ENCODE assay signal across 38 mouse cellular contexts in the genomic region with DNA sequence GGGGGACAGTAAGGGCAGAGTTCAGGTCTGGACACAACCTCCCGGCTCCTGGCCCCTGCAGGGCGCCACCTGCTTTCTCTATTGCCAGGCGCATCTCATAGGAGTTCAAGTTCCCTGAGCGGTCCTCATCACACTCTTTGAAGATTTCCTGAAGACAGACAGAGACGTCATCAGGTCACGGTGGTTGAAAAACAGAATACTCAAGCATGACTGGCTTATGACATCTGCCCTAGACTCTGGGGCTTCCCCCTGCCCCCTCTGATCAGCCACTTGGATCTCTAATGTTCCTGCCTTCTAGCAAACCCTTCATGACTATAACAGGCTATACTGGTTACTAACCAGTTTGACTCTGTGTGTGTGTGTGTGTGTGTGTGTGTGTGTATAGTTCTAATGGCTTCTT. TPM values are rescaled to one million over a fixed set of nuclear protein-coding genes. Genes with fewer than 3 reads are reported as not detected.
DNase-seq lines count a peak whose midpoint lies in the region; ATAC-seq and TF ChIP-seq lines count a peak whose summit lies in the region.
"Had no signal": no experiment of that assay in that cellular context is flagged by ENCODE, and none has a peak within 500 bp of the region (broad histone marks: within the 10 kb centered on the region; RNA-seq: fewer than 3 reads in every experiment).

No protein-coding gene starts in this region.

- H3K27ac ChIP-seq in intestine, postnatal 0 days (ENCODE audit: low read depth, low read length): no peak overlapping the region
- H3K27ac ChIP-seq in intestine, embryonic 16.5 days (ENCODE audit: low read length): no peak overlapping the region
- H3K27ac ChIP-seq in CH12.LX (ENCODE audit: insufficient read depth, low read depth): no peak overlapping the region
- H3K27ac ChIP-seq in heart, embryonic 12.5 days (ENCODE audit: poor library complexity, severe bottlenecking): no peak overlapping the region
- H3K27ac ChIP-seq: forebrain, embryonic 13.5 days; heart, adult 2 months; heart, embryonic 13.5 days; hindbrain, embryonic 14.5 days; kidney, postnatal 0 days; limb, embryonic 10.5 days; limb, embryonic 15.5 days; liver, embryonic 14.5 days; stomach, embryonic 15.5 days had no signal

- 0 out of 2 replicates have a peak, but pooled peaks have one; percentile 1 for TF ChIP-seq CTCF in intestine, postnatal 0 days (IDR thresholded peaks at IDR 0.05; ENCODE audit: low read depth)
- TF ChIP-seq CTCF in CH12.LX (conservative IDR thresholded peaks at IDR 0.05 in 1 of 2, IDR thresholded peaks at IDR 0.05 in 1 of 2; ENCODE audit: low read depth in 2 of 2, low read length in 2 of 2): peak in 1 of 2 experiments; percentile 32; a peak in 2 of 4 replicates

- no peaks in the 10 kb centered on the region for H3K79me2 ChIP-seq in CH12.LX (replicated peaks; ENCODE audit: control insufficient read depth, extremely low read depth, insufficient read depth, poor library complexity, severe bottlenecking)

- no peaks in the 10 kb centered on the region for H3K27me3 ChIP-seq in intestine, postnatal 0 days (replicated peaks; ENCODE audit: control insufficient read depth, insufficient read depth, low read length)
- H3K27me3 ChIP-seq in intestine, embryonic 16.5 days (replicated peaks; ENCODE audit: control insufficient read depth, insufficient read depth, low read length): no peaks in the 10 kb centered on the region
- H3K27me3 ChIP-seq in CH12.LX (replicated peaks): no peaks in the 10 kb centered on the region
- no peaks in the 10 kb centered on the region for H3K27me3 ChIP-seq in heart, embryonic 12.5 days (replicated peaks)
- H3K27me3 ChIP-seq: limb, embryonic 15.5 days; stomach, embryonic 15.5 days had no signal

- peak; percentile 49 for DNase-seq in A20 (ENCODE audit: low read depth, low spot score)
- peak; percentile 89 for DNase-seq in CH12.LX (ENCODE audit: extremely low read depth)
- peak; percentile 41 for DNase-seq in naive thymus-derived CD4-positive, alpha-beta T cell, adult 2 months (ENCODE audit: low read depth)
- no peak for DNase-seq in gastrocnemius, postnatal 14 days
- DNase-seq: adrenal gland, postnatal 14 days; cerebellum, adult 11 months; cerebellum, adult 9-10 months; cerebellum, postnatal 36 days; heart, adult 2 months; heart, postnatal 10 days; kidney, adult 8-10 months; kidney, postnatal 4 days; layer of hippocampus, postnatal 36 days; lung, embryonic 14.5 days; lung, postnatal 36 days; retina, postnatal 1 day; right cerebral cortex, postnatal 25 days; thymus, postnatal 25 days had no signal

- H3K36me3 ChIP-seq in intestine, postnatal 0 days (ENCODE audit: control insufficient read depth, insufficient read depth): no peaks in the 10 kb centered on the region
- H3K36me3 ChIP-seq in intestine, embryonic 16.5 days (ENCODE audit: control insufficient read depth, insufficient read depth, low read length): no peaks in the 10 kb centered on the region
- H3K36me3 ChIP-seq in CH12.LX (replicated peaks in 1 of 2; ENCODE audit: control insufficient read depth in 1 of 2, insufficient read depth in 1 of 2, low read length in 1 of 2): no peaks in the 10 kb centered on the region
- no peaks in the 10 kb centered on the region for H3K36me3 ChIP-seq in heart, embryonic 12.5 days
- H3K36me3 ChIP-seq: G1E; heart, embryonic 13.5 days; limb, embryonic 10.5 days; limb, embryonic 15.5 days; stomach, embryonic 15.5 days had no signal

- TF ChIP-seq RAD21 in CH12.LX (IDR thresholded peaks at IDR 0.05; ENCODE audit: low read depth, low read length): no peak

- no peak overlapping the region for H3K4me3 ChIP-seq in intestine, postnatal 0 days (ENCODE audit: low read depth, low read length)
- no peak overlapping the region for H3K4me3 ChIP-seq in intestine, embryonic 16.5 days (ENCODE audit: low read length)
- peak overlapping the region in 1 of 3 experiments; percentile 10 for H3K4me3 ChIP-seq in CH12.LX (replicated peaks in 1 of 3; ENCODE audit: low read depth in 2 of 3, low read length in 2 of 3, poor library complexity in 1 of 3)
- no peak overlapping the region for H3K4me3 ChIP-seq in heart, embryonic 12.5 days
- H3K4me3 ChIP-seq: forebrain, embryonic 13.5 days; heart, adult 2 months; heart, embryonic 13.5 days; limb, embryonic 10.5 days; limb, embryonic 15.5 days; myocyte; stomach, embryonic 15.5 days had no signal

- WGBS in intestine, postnatal 0 days: 62% methylated on average over 6 of the region's 6 CpGs
- WGBS in intestine, embryonic 16.5 days: 79% methylated on average over 6 of the region's 6 CpGs
- 81% methylated on average over 6 of the region's 6 CpGs for WGBS in heart, embryonic 12.5 days

- TF ChIP-seq POLR2A in CH12.LX (IDR thresholded peaks at IDR 0.05; ENCODE audit: low read depth, low read length): no peak

- H3K4me2 ChIP-seq in intestine, postnatal 0 days (replicated peaks; ENCODE audit: low read depth): no peak overlapping the region
- H3K4me2 ChIP-seq in intestine, embryonic 16.5 days (ENCODE audit: low read depth, low read length): no peak overlapping the region
- peak overlapping the region; percentile 61 for H3K4me2 ChIP-seq in CH12.LX (ENCODE audit: insufficient read depth, low read depth, poor library complexity, severe bottlenecking)
- no peak overlapping the region for H3K4me2 ChIP-seq in heart, embryonic 12.5 days
- H3K4me2 ChIP-seq: forebrain, embryonic 13.5 days; heart, embryonic 13.5 days; hindbrain, embryonic 14.5 days; limb, embryonic 15.5 days; lung, embryonic 14.5 days; midbrain, embryonic 11.5 days; stomach, embryonic 15.5 days had no signal

- 0 out of 2 replicates have a peak, but pooled peaks have one; percentile 15 for TF ChIP-seq EP300 in CH12.LX (IDR thresholded peaks at IDR 0.05; ENCODE audit: low read length)

- no peak; the same call in 1 of the 2 replicates for ATAC-seq in intestine, postnatal 0 days
- no peak for ATAC-seq in intestine, embryonic 16.5 days
- no peak for ATAC-seq in frontal cortex, adult (ENCODE audit: low TSS enrichment)
- no peak for ATAC-seq in heart, embryonic 12.5 days (ENCODE audit: insufficient number of reproducible peaks, low FRiP score)
- ATAC-seq: forebrain, embryonic 13.5 days had no signal

- in situ Hi-C loops in CH12.LX (cut with MboI; ENCODE audit: low pct_ligation_motif_present, low pct_unique_long_range_greater_than_20kb, low sequenced_read_pairs): no loop called here

- peaks cover 8% of the 10 kb centered on the region; the same call in 1 of the 2 replicates for H3K4me1 ChIP-seq in intestine, postnatal 0 days (replicated peaks; ENCODE audit: control insufficient read depth, insufficient read depth, low read length)
- peaks cover 21% of the 10 kb centered on the region for H3K4me1 ChIP-seq in intestine, embryonic 16.5 days (ENCODE audit: control insufficient read depth, insufficient read depth, low read length)
- H3K4me1 ChIP-seq in CH12.LX (ENCODE audit: control insufficient read depth in 1 of 2, insufficient read depth in 2 of 2): peaks cover 18 to 56% of the 10 kb centered on the region in 2 experiments
- peaks cover 21% of the 10 kb centered on the region for H3K4me1 ChIP-seq in heart, embryonic 12.5 days (replicated peaks)

- no peaks in the 10 kb centered on the region for H3K9me3 ChIP-seq in intestine, postnatal 0 days (ENCODE audit: control insufficient read depth)
- no peaks in the 10 kb centered on the region for H3K9me3 ChIP-seq in intestine, embryonic 16.5 days (ENCODE audit: control insufficient read depth, low read length)
- H3K9me3 ChIP-seq in CH12.LX (replicated peaks; ENCODE audit: low read length): no peaks in the 10 kb centered on the region
- H3K9me3 ChIP-seq in heart, embryonic 12.5 days (replicated peaks): no peaks in the 10 kb centered on the region
- H3K9me3 ChIP-seq: forebrain, embryonic 13.5 days; G1E; heart, embryonic 13.5 days; limb, embryonic 10.5 days; limb, embryonic 15.5 days; stomach, embryonic 15.5 days had no signal

- H3K9ac ChIP-seq in intestine, postnatal 0 days (ENCODE audit: low read depth, low read length): no peak overlapping the region
- H3K9ac ChIP-seq in intestine, embryonic 16.5 days (ENCODE audit: low read depth, low read length): no peak overlapping the region
- no peak overlapping the region for H3K9ac ChIP-seq in CH12.LX (ENCODE audit: insufficient read depth, low read depth)
- H3K9ac ChIP-seq in heart, embryonic 12.5 days: no peak overlapping the region
- H3K9ac ChIP-seq: forebrain, embryonic 13.5 days; heart, embryonic 13.5 days; hindbrain, embryonic 14.5 days; limb, embryonic 15.5 days; liver, embryonic 14.5 days; lung, embryonic 14.5 days; stomach, embryonic 15.5 days had no signal

- intact Hi-C loops in gastrocnemius, postnatal 14 days (cut with DNase I; ENCODE audit: low total_unique reads): loop anchor here (5.0 kb wide), 1 partner anchor 50 kb away; no protein-coding TSS in a partner anchor

- dilution Hi-C loops in CH12.LX (cut with MboI; ENCODE audit: extremely low pct_ligation_motif_present, extremely low pct_unique_long_range_greater_than_20kb, low sequenced_read_pairs): no loop called here

RNA-seq across cellular contexts. Expression of gene Capn11, which starts 27.2 kb away (rescaled TPM):
- not detected in 2 replicates for polyA plus RNA-seq in intestine, postnatal 0 days (2015; fragmentation: Nextera tagmentation; extraction: Ambion mirVana)
- 0.17 and 0.33 TPM in 2 replicates for polyA plus RNA-seq in intestine, embryonic 16.5 days (2015; fragmentation: Nextera tagmentation; extraction: Ambion mirVana)
- not detected in 2 replicates for total RNA-seq in CH12.LX (2012; rRNA removed)
- total RNA-seq in CH12.LX (2014; rRNA removed): not detected in 2 replicates
- 0.09 and 0.10 TPM in 2 replicates for polyA plus RNA-seq in CH12.LX (2012; ENCODE audit: insufficient read length, low read depth)
- 0.46 and 0.56 TPM in 2 replicates for polyA plus RNA-seq in heart, embryonic 12.5 days (2016; fragmentation: Nextera tagmentation; extraction: Ambion mirVana)
- total RNA-seq in gastrocnemius, postnatal 14 days (2021): under 1 TPM; 0.10 to 0.13 TPM
- total RNA-seq: G1E; heart, postnatal 10 days had no signal
- polyA plus RNA-seq: G1E; heart, adult 2 months; intestine, embryonic 14.5 days; kidney, postnatal 0 days; liver, embryonic 14.5 days; lung, embryonic 14.5 days; neural tube, embryonic 14.5 days had no signal

RNA-seq across cellular contexts. Expression of gene Mymx, which starts 30.0 kb away (rescaled TPM):
- 0.34 and 0.38 TPM in 2 replicates for polyA plus RNA-seq in intestine, postnatal 0 days (2015; fragmentation: Nextera tagmentation; extraction: Ambion mirVana)
- polyA plus RNA-seq in intestine, embryonic 16.5 days (2015; fragmentation: Nextera tagmentation; extraction: Ambion mirVana): 0.22 and 0.64 TPM in 2 replicates
- total RNA-seq in CH12.LX (2012; rRNA removed) (not detected in 2 replicates), CH12.LX (2014; rRNA removed) (not detected in 2 replicates)
- not detected in 2 replicates for polyA plus RNA-seq in CH12.LX (2012; ENCODE audit: insufficient read length, low read depth)
- polyA plus RNA-seq in heart, embryonic 12.5 days (2016; fragmentation: Nextera tagmentation; extraction: Ambion mirVana): 0.24 and 0.92 TPM in 2 replicates
- total RNA-seq in gastrocnemius, postnatal 14 days (2021): 1 to 10 TPM; 6.2 to 7.3 TPM
- total RNA-seq: G1E; heart, adult 2 months; heart, postnatal 10 days; hematopoietic stem cell, adult 5-6 weeks; layer of hippocampus, postnatal 36 days; megakaryocyte, adult 5-6 weeks; midbrain, postnatal 0 days had no signal
- polyA plus RNA-seq: forebrain, embryonic 13.5 days; G1E; heart, adult 2 months; hindbrain, embryonic 14.5 days; intestine, embryonic 14.5 days; liver, embryonic 14.5 days; lung, embryonic 14.5 days; midbrain, embryonic 11.5 days; midbrain, postnatal 0 days had no signal

RNA-seq across cellular contexts. Expression of gene Slc29a1, which starts 32.5 kb away (rescaled TPM):
- polyA plus RNA-seq in intestine, postnatal 0 days (2015; fragmentation: Nextera tagmentation; extraction: Ambion mirVana): 37.8 and 38.4 TPM in 2 replicates
- 73.4 and 83.1 TPM in 2 replicates for polyA plus RNA-seq in intestine, embryonic 16.5 days (2015; fragmentation: Nextera tagmentation; extraction: Ambion mirVana)
- total RNA-seq in CH12.LX (2012; rRNA removed) (58.4 and 66.9 TPM in 2 replicates), CH12.LX (2014; rRNA removed) (69.2 and 72.1 TPM in 2 replicates)
- 74.2 and 88.0 TPM in 2 replicates for polyA plus RNA-seq in CH12.LX (2012; ENCODE audit: insufficient read length, low read depth)
- polyA plus RNA-seq in heart, embryonic 12.5 days (2016; fragmentation: Nextera tagmentation; extraction: Ambion mirVana): 68.3 and 74.1 TPM in 2 replicates
- 10 to 100 TPM; 59.2 to 71.6 TPM for total RNA-seq in gastrocnemius, postnatal 14 days (2021)

RNA-seq across cellular contexts. Expression of gene Mrpl14, which starts 54.2 kb away (rescaled TPM):
- 120 and 127 TPM in 2 replicates for polyA plus RNA-seq in intestine, postnatal 0 days (2015; fragmentation: Nextera tagmentation; extraction: Ambion mirVana)
- polyA plus RNA-seq in intestine, embryonic 16.5 days (2015; fragmentation: Nextera tagmentation; extraction: Ambion mirVana): 149 and 154 TPM in 2 replicates
- total RNA-seq in CH12.LX (2012; rRNA removed) (33.4 and 46.1 TPM in 2 replicates), CH12.LX (2014; rRNA removed) (48.5 and 56.9 TPM in 2 replicates)
- 62.5 and 67.7 TPM in 2 replicates for polyA plus RNA-seq in CH12.LX (2012; ENCODE audit: insufficient read length, low read depth)
- 128 and 129 TPM in 2 replicates for polyA plus RNA-seq in heart, embryonic 12.5 days (2016; fragmentation: Nextera tagmentation; extraction: Ambion mirVana)
- 10 to 100 TPM; 83.3 to 86.3 TPM for total RNA-seq in gastrocnemius, postnatal 14 days (2021)

RNA-seq across cellular contexts. Expression of gene Tmem63b, which starts 54.8 kb away (rescaled TPM):
- 22.6 and 24.7 TPM in 2 replicates for polyA plus RNA-seq in intestine, postnatal 0 days (2015; fragmentation: Nextera tagmentation; extraction: Ambion mirVana)
- polyA plus RNA-seq in intestine, embryonic 16.5 days (2015; fragmentation: Nextera tagmentation; extraction: Ambion mirVana): 31.7 and 31.9 TPM in 2 replicates
- total RNA-seq in CH12.LX (2012; rRNA removed): 4.5 and 6.3 TPM in 2 replicates
- 2.8 and 3.5 TPM in 2 replicates for total RNA-seq in CH12.LX (2014; rRNA removed)
- 9.2 and 10.3 TPM in 2 replicates for polyA plus RNA-seq in CH12.LX (2012; ENCODE audit: insufficient read length, low read depth)
- polyA plus RNA-seq in heart, embryonic 12.5 days (2016; fragmentation: Nextera tagmentation; extraction: Ambion mirVana): 41.2 and 41.4 TPM in 2 replicates
- total RNA-seq in gastrocnemius, postnatal 14 days (2021): 10 to 100 TPM; 52.9 to 57.0 TPM
